Mouse (Mus musculus) intestine, embryonic 15.5 days (tissue): Measurements from ENCODE around the gene Gm37240. TPM values are rescaled to one million over a fixed set of nuclear protein-coding genes. Genes with fewer than 3 reads are reported as not detected.

ENCODE experiments used
- ATAC-seq: fragments of 200-750 bp; cut with Nextera tagmentation; 2 replicates; pipeline ENCODE4 v1.8.0; 2017; ENCODE audit warnings: moderate TSS enrichment, moderate library complexity
- H3K27ac ChIP-seq: fragments of 300-500 bp; sonication (generic); 2 replicates; pipeline ENCODE4 v1.5.1; 2015; ENCODE audit warnings: mild to moderate bottlenecking, inconsistent platforms
- H3K27me3 ChIP-seq: fragments of 300-500 bp; sonication (generic); replicated peaks from 2 replicates; pipeline ENCODE4 v1.6.1; 2015; ENCODE audit warnings: inconsistent platforms
- H3K36me3 ChIP-seq: fragments of 300-500 bp; sonication (generic); 2 replicates; pipeline ENCODE4 v1.6.1; 2015; ENCODE audit warnings: inconsistent platforms
- H3K4me1 ChIP-seq: fragments of 300-500 bp; sonication (generic); replicated peaks from 2 replicates; pipeline ENCODE4 v1.6.1; 2015; ENCODE audit warnings: inconsistent platforms
- H3K4me2 ChIP-seq: fragments of 300-500 bp; sonication (generic); replicated peaks from 2 replicates; pipeline ENCODE4 v1.6.1; 2015; ENCODE audit warnings: mild to moderate bottlenecking, inconsistent platforms
- H3K4me3 ChIP-seq: fragments of 300-500 bp; sonication (generic); replicated peaks from 2 replicates; pipeline ENCODE4 v1.5.1; 2015; ENCODE audit warnings: inconsistent platforms
- H3K9ac ChIP-seq: fragments of 300-500 bp; sonication (generic); 2 replicates; pipeline ENCODE4 v1.6.1; 2015; ENCODE audit warnings: inconsistent platforms
- H3K9me3 ChIP-seq: fragments of 300-500 bp; sonication (generic); 2 replicates; pipeline ENCODE4 v1.6.1; 2016; ENCODE audit warnings: inconsistent platforms
- WGBS: fragments of 180-500 bp; shearing (Covaris S2); methylation state at CpG from one replicate; pipeline ENCODE4 v1.1.7; 2015; 5-methylcytosine and 5-hydroxymethylcytosine counted together
- polyA plus RNA-seq: library from polyadenylated mRNA; unstranded; fragments of >200 nt; fragmentation: Nextera tagmentation; extraction: Ambion mirVana; gene quantifications from 2 replicates; pipeline ENCODE4 v1.2.1, GENCODE M21; 2015

Gm37240 gene
- polyA plus RNA-seq, 1 experiment from 2014 or later, result 6.5 TPM

DNA sequence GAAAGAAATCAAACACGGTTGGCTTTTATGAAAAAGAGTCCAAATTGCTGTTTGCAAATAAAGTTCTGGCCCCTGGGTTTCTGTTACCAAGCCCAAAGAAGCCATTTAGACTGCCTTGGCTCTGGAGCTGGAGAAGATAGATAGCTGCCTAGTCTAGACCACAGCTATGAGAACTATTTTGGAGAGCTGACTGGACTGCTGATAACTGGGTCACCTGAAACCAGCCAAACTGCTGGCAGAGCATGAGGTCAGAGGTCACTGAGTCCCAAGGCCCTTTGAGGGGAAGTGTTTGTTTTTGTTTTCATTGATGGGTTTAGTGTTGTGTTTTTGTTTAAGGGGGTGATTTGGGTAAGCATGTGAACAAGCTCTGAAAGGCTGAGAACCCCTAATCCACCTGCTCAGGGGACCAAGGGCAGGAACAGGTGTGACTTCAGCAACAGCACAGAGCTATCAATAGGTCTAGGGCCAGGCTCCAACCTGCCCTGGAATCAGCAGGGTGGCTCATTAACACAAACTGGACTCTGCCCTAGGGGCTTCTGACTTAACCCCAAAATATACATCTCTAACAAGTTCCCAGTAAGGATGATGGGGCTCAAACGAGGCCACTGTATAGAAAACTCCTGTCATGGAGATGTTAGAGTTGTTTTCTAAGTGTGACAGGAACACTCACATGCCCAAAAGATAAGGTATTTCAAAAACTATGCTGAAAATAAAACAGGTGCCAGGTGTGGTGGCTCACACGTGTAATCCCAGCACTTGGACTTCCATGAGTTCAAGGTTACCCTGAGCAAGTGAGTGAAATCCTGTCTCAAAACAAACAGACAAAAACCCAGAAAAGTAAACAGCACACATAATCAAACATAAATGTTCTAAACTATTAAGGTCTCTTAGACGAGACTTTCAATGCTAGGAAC, 74.0 kb downstream of the Gm37240 start:
- no peaks in the 10 kb centered on the region for H3K9me3 ChIP-seq
- no peak for ATAC-seq
- 50% methylated on average over 4 of the region's 4 CpGs for WGBS
- H3K27ac ChIP-seq, result no peak overlapping the region
- no peak overlapping the region for H3K9ac ChIP-seq
- no peaks in the 10 kb centered on the region for H3K36me3 ChIP-seq
- H3K4me3 ChIP-seq, result no peak overlapping the region
- no peaks in the 10 kb centered on the region for H3K27me3 ChIP-seq
- H3K4me1 ChIP-seq, result no peaks in the 10 kb centered on the region
- H3K4me2 ChIP-seq, result no peak overlapping the region

DNA sequence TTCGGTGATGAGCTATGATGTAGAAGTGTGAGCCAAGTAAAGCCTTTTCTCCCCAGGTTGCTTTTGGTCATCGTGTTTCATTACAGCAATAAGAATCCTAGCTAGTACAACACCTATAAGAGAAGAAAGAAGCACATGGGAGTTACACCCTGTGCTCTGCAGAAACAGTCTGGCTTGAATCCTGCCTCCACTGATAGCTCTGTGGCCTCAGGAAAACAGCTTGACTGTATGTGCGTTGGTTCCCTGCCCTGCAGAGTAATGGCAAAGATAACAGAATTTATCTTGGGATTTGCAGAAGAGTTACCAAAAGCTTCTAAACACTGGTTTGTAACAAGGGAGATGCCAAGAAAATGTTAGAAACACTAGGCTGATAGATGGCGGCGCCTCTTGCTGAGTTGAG, 75.3 kb downstream of the Gm37240 start:
- ATAC-seq, result no peak
- no peaks in the 10 kb centered on the region for H3K4me1 ChIP-seq
- H3K4me3 ChIP-seq, result no peak overlapping the region
- no peak overlapping the region for H3K4me2 ChIP-seq
- H3K27me3 ChIP-seq, result no peaks in the 10 kb centered on the region
- H3K9ac ChIP-seq, result no peak overlapping the region
- H3K9me3 ChIP-seq, result no peaks in the 10 kb centered on the region
- 90% methylated on average over 5 of the region's 5 CpGs for WGBS
- no peak overlapping the region for H3K27ac ChIP-seq
- H3K36me3 ChIP-seq, result no peaks in the 10 kb centered on the region

DNA sequence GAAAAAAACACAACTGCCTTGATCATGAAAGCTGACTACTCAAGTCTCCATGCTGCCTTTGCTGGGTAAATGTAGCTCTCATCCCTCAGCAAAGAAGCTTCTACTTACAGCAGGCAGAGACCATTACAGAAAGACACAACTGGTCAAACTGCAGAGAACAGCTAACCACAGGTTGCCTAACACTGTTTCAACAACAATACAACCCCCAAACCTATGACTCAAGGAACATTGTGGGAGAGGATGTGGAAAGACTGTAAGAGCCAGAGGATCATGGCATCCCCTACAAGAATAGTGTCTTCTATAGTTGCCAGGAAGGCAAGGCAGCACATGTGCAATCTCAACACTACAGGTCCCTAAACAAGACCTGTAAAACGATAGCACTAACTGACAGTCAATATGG, 94.2 kb downstream of the Gm37240 start:
- ATAC-seq, result no peak
- Histone ChIP-seq H3K4me3 (no peak overlapping the region), H3K36me3 (no peaks in the 10 kb centered on the region), H3K4me1 (no peaks in the 10 kb centered on the region), H3K9ac (no peak overlapping the region), H3K4me2 (no peak overlapping the region), H3K27ac (no peak overlapping the region), H3K9me3 (no peaks in the 10 kb centered on the region), H3K27me3 (no peaks in the 10 kb centered on the region)
- WGBS, result 51% methylated on average over 1 of the region's 1 CpGs

DNA sequence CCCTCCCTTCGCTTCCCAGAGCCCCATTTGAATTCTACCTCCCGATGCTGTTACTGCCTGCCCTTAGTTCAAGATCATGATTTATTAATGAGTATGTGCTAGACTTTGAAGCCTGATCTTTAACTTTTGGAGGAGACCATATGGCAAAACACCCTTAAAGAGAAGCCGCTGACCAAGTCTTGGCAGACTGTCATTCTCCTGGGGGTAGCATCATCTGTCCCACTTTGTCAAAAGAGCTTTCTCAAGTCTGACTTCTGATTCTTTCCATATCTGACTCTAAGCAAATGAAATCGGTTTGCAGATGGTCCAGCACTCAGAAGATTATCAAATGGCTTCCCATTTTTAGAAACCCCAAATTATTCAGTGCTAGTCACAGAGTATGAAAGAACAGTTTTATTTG, 97.6 kb downstream of the Gm37240 start:
- Histone ChIP-seq H3K4me3 (no peak overlapping the region), H3K27me3 (no peaks in the 10 kb centered on the region), H3K27ac (no peak overlapping the region), H3K36me3 (no peaks in the 10 kb centered on the region), H3K4me1 (no peaks in the 10 kb centered on the region), H3K9me3 (no peaks in the 10 kb centered on the region), H3K4me2 (no peak overlapping the region), H3K9ac (no peak overlapping the region)
- no peak for ATAC-seq
- 79% methylated on average over 4 of the region's 4 CpGs for WGBS

DNA sequence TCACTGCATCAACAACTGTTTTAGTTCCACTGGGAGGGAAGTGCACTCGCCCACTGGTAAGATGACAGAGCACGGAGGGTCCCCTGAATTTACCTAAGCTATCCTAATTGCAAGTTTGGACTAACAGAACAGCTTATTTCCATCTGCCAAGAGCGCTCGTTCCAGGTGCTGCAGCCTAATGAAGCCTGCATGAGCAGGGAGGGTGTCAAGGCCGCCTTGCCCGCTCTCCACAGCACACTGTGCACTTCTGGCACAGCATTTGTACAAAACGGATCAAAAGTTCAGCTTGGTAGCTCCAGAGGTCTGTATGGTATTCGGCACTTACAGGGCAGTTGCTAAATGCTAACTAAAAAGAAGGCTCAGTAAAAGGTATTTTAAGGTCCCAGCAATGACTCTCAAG, 100.8 kb downstream of the Gm37240 start:
- no peak overlapping the region for H3K4me3 ChIP-seq
- H3K9ac ChIP-seq, result no peak overlapping the region
- WGBS, result 76% methylated on average over 8 of the region's 8 CpGs
- no peaks in the 10 kb centered on the region for H3K4me1 ChIP-seq
- H3K36me3 ChIP-seq, result no peaks in the 10 kb centered on the region
- H3K9me3 ChIP-seq, result no peaks in the 10 kb centered on the region
- H3K27me3 ChIP-seq, result no peaks in the 10 kb centered on the region
- H3K27ac ChIP-seq, result no peak overlapping the region
- no peak for ATAC-seq
- no peak overlapping the region for H3K4me2 ChIP-seq

DNA sequence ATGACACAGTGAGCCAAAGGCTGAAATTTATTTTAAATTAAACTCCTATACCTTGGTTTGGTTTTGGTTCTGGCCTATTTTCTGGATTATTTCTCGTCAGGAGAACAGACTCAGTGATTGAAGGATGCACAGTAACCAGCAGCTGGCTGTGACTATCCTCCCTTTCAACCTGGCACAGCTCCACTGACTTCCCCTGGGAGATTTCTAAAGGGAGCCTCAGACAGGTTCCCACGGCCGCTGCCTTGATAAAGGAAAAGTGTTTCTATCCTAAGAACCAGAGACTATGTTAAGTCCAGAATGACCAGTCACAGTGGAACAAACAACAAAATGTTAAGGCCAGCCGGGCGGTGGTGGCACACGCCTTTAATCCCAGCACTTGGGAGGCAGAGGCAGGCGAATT, 106.4 kb downstream of the Gm37240 start:
- no peaks in the 10 kb centered on the region for H3K9me3 ChIP-seq
- H3K27ac ChIP-seq, result no peak overlapping the region
- H3K4me2 ChIP-seq, result no peak overlapping the region
- no peak overlapping the region for H3K4me3 ChIP-seq
- H3K9ac ChIP-seq, result no peak overlapping the region
- H3K36me3 ChIP-seq, result no peaks in the 10 kb centered on the region
- H3K27me3 ChIP-seq, result no peaks in the 10 kb centered on the region
- no peak for ATAC-seq
- 76% methylated on average over 7 of the region's 7 CpGs for WGBS
- no peaks in the 10 kb centered on the region for H3K4me1 ChIP-seq

DNA sequence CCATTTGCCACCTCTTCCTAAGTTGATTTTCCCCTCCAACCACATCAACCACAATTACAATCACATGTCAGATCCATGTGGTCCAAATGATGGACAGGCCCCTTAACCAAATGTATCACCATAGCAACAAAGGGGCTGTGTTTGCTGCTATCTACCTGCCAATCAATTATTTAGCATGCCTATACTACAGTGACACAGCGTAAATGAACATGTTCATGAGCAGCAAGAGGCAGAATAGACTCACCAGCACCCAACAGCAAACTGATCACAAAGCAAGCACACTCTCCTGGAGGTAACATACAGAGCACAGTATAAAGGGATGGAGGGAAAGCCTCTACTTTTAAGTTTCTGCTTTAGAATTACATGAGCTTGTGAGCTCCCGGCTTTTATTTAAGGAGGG, 107.0 kb downstream of the Gm37240 start:
- Histone ChIP-seq H3K27me3 (no peaks in the 10 kb centered on the region), H3K36me3 (no peaks in the 10 kb centered on the region), H3K4me3 (no peak overlapping the region), H3K27ac (no peak overlapping the region), H3K9ac (no peak overlapping the region), H3K4me1 (no peaks in the 10 kb centered on the region), H3K4me2 (no peak overlapping the region), H3K9me3 (no peaks in the 10 kb centered on the region)
- no peak for ATAC-seq
- WGBS, result 68% methylated on average over 2 of the region's 2 CpGs

DNA sequence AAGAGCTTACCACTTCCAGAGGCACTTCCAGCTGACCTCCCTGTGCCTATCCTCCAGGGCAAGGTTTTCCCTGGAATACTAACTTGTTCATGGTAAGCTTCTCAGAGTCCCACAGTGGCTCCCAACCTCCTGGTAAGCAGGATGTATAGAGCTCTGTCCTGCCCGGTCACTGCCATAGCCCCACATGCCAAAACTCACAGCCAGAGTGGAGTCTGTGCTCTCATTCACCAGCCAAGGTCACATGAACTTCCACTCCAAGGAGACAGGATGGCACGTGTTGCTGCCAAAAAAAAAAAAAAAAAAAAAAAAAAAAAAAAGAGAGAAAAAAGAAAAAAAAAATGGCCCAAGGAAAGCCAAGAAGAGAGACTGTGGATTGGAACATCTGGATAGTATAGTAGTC, 109.5 kb downstream of the Gm37240 start:
- no peak overlapping the region for H3K9ac ChIP-seq

DNA sequence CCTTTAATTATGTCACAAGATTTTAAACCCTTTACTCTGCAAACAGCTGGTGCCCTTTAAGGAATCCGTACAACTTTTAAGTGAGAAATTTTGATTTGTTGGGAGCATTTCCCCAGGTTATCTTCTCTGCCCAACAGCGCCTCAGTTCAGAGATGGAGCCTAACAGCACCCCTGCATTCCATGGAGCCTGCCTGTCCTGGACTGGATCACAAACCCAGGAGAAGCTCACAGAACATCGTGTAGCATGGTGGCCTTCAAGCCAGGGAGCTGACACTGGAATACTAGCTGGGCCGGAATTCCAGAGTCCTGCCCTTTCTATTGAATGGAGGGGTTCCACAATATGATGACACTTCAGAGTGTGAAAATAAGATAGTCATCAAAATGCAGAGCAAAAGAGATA, 110.0 kb downstream of the Gm37240 start:
- no peak overlapping the region for H3K4me2 ChIP-seq
- no peaks in the 10 kb centered on the region for H3K36me3 ChIP-seq
- H3K9ac ChIP-seq, result no peak overlapping the region
- no peaks in the 10 kb centered on the region for H3K9me3 ChIP-seq
- no peaks in the 10 kb centered on the region for H3K27me3 ChIP-seq
- no peak overlapping the region for H3K27ac ChIP-seq
- ATAC-seq, result no peak
- H3K4me1 ChIP-seq, result no peaks in the 10 kb centered on the region
- H3K4me3 ChIP-seq, result no peak overlapping the region
- 83% methylated on average over 4 of the region's 4 CpGs for WGBS

More for the DNA sequence above, 109.5 kb downstream of the Gm37240 start:
- H3K27ac ChIP-seq, result no peak overlapping the region
- no peak overlapping the region for H3K4me3 ChIP-seq
- H3K27me3 ChIP-seq, result no peaks in the 10 kb centered on the region
- no peaks in the 10 kb centered on the region for H3K4me1 ChIP-seq
- no peak for ATAC-seq
- H3K9me3 ChIP-seq, result no peaks in the 10 kb centered on the region
- H3K36me3 ChIP-seq, result no peaks in the 10 kb centered on the region
- 64% methylated on average over 2 of the region's 2 CpGs for WGBS
- no peak overlapping the region for H3K4me2 ChIP-seq

DNA sequence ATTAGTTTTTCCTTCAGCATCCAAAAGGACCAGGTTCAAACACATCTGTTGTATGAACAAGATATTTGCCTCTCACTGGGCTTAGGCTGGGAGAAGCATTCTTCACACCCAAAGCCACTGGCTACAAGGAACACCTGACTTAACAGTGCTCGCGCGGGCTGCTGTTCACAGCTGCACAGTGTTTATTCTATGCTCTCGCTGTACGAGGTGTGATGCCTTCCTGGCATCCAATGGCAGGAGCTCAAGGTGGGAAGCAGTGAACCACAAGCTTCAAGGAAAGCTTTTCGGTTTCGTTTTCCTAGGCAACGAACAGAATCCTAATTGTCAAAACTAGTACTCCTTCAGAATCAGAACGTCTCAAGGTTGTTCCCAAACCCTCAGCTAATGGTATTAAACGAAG, 110.6 kb downstream of the Gm37240 start:
- Histone ChIP-seq H3K9ac (no peak overlapping the region), H3K27me3 (no peaks in the 10 kb centered on the region), H3K9me3 (no peaks in the 10 kb centered on the region), H3K27ac (no peak overlapping the region), H3K36me3 (no peaks in the 10 kb centered on the region), H3K4me3 (no peak overlapping the region), H3K4me1 (no peaks in the 10 kb centered on the region), H3K4me2 (no peak overlapping the region)
- WGBS, result 61% methylated on average over 10 of the region's 10 CpGs
- no peak for ATAC-seq

DNA sequence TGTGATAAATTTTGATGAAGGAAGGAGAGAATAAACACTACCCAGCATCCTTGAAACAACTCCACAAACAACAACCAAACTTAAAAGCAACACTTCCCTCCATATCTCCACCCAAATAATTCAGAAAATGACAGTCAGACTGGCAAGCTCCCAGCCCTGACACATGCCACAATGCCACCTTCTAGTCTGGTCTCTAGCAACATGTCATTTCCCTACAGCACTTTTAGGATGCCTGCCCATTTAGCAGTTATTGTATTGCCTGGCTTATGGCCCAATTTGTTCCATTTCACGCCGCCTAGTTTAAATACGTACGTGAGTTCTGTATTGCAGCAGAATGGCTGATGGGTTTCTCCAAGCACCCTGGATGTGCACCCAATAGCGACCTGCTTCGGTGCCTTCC, 111.2 kb downstream of the Gm37240 start:
- Histone ChIP-seq H3K4me2 (no peak overlapping the region), H3K36me3 (no peaks in the 10 kb centered on the region), H3K9me3 (no peaks in the 10 kb centered on the region), H3K4me1 (no peaks in the 10 kb centered on the region), H3K27ac (no peak overlapping the region), H3K4me3 (no peak overlapping the region), H3K27me3 (no peaks in the 10 kb centered on the region), H3K9ac (no peak overlapping the region)
- WGBS, result 69% methylated on average over 6 of the region's 6 CpGs
- no peak for ATAC-seq

DNA sequence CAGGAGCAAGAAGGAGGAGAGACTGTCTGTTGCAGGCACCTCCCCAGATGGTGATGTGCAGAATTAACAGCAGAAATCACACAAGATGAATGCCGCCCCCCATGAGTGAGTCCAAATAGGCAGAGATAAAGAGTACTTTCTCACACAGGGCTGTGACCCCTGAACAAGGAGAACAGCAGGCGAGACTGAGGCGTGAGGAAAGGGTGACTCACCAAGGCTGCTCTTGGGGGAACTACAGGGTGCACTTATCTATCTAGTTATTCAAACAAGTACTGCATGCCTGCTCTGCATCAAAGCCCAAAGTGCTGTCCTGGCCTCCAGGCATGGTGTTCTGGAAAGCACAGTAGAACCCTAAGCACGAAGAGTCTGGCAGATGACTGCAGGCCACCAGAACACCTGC, 113.4 kb downstream of the Gm37240 start:
- Histone ChIP-seq H3K4me2 (no peak overlapping the region), H3K9ac (no peak overlapping the region), H3K9me3 (no peaks in the 10 kb centered on the region), H3K4me3 (no peak overlapping the region), H3K27ac (no peak overlapping the region), H3K36me3 (no peaks in the 10 kb centered on the region), H3K27me3 (no peaks in the 10 kb centered on the region), H3K4me1 (no peaks in the 10 kb centered on the region)
- ATAC-seq, result peak; percentile 72
- 31% methylated on average over 4 of the region's 4 CpGs for WGBS

DNA sequence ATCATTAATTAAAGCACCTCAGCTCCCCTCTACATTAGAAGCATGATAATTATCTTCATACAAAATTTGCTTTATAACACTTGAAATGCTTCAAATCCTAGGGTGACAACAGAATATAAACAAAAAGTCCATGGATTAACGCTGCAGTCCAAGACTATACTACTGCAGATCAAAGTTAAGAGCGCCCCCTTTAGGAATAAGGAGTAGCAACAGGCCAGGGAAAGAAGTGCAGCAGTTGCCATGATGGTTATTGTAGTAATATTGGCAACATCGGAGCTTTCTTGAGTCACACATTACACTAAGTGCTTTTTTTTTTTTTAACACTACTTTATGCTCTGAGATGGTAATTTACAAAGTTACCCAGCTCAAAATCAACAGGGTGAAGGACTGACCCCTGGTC, 113.9 kb downstream of the Gm37240 start:
- no peaks in the 10 kb centered on the region for H3K4me1 ChIP-seq
- H3K36me3 ChIP-seq, result no peaks in the 10 kb centered on the region
- no peak overlapping the region for H3K4me3 ChIP-seq
- 44% methylated on average over 3 of the region's 3 CpGs for WGBS
- H3K9ac ChIP-seq, result no peak overlapping the region
- H3K27me3 ChIP-seq, result no peaks in the 10 kb centered on the region
- ATAC-seq, result 0 out of 2 replicates have a peak, but pooled peaks have one; percentile 15
- no peak overlapping the region for H3K27ac ChIP-seq
- H3K4me2 ChIP-seq, result no peak overlapping the region
- H3K9me3 ChIP-seq, result no peaks in the 10 kb centered on the region
